Mouse (Mus musculus): Measurements from ENCODE around the gene Vdr.

DNA sequence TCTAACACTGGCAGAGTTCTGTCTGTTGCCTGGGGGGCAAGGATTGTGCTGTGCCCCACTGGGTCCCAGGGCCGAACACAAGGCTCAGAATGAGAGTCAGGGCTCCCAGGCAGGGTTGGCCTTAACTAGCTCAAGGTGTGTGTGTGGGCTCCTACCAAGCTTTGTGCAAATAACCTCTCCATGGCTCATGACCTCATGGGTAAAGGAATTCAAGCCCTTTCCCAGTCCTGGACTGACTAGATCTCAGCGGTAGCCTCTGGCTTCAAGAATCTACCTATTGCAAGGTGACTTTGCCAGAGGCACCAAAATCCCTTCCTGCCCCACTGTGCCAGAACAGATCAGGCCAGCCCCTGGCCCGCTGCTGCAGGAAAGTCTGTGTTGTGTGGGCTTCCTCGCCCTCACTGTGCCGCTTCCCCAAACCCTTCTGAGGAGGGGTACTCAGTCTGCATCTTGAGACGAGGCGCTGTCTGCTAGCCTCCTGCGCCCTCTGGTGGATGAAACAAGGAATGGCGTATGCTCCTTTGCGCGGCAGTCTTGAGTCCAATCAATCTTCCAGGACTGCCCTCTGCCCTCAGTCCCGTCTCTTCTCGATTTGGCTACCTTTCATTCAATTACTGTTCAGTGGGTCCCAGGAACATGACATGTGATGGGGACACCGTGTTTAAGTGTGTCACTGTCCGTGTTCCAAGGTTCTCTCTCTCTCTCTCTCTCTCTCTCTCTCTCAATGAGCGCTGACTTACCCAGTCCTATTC is 41.9 kb upstream of the Vdr start:
- TF ChIP-seq CTCF (IDR thresholded peaks at IDR 0.05; ENCODE audit: low read depth, low read length) (peak; percentile 97), POLR2A (IDR thresholded peaks at IDR 0.05; ENCODE audit: extremely low read depth, insufficient read depth, low read length) (no peak)
